Mouse (Mus musculus) cortical plate, adult 2 months (tissue): Measurements from ENCODE around the gene Thrb.

Experiments used
- CTCF ChIP-seq: fragments of 200-500 bp; IDR thresholded peaks from 2 replicates; pipeline ENCODE4 v1.5.1; 2011; ENCODE audit warnings: mild to moderate bottlenecking, control low read depth, low read length; ENCODE audit not compliant: insufficient read depth; ENCODE audit errors: extremely low read depth
- POLR2A ChIP-seq: fragments of 200-500 bp; IDR thresholded peaks from 2 replicates; pipeline ENCODE4 v1.6.1; 2011; ENCODE audit warnings: mild to moderate bottlenecking, low read length, control low read depth; ENCODE audit not compliant: insufficient read depth; ENCODE audit errors: extremely low read depth

GRCm38 (mm10) chr14:17756732-17757131 is 96.7 kb downstream of the Thrb start:
- TF ChIP-seq POLR2A (no peak), CTCF (no peak)
